Mouse (Mus musculus) C2C12 (cell line): ENCODE results near the gene Dock4. TPM values are rescaled to one million over a fixed set of nuclear protein-coding genes. Genes with fewer than 3 reads are reported as not detected.

Experiments
- H3K27me3 ChIP-seq: one replicate; pipeline ENCODE4 v1.6.1; 2011; ENCODE audit not compliant: control insufficient read depth, insufficient read depth, insufficient read length
- H3K36me3 ChIP-seq: one replicate; pipeline ENCODE4 v1.6.1; 2011; ENCODE audit not compliant: control insufficient read depth, insufficient read depth
- H3K4me3 ChIP-seq: one replicate; pipeline ENCODE4 v1.5.1; 2011; ENCODE audit warnings: mild to moderate bottlenecking, control low read depth; ENCODE audit not compliant: poor library complexity, insufficient read depth, severe bottlenecking
- H3K79me2 ChIP-seq: one replicate; pipeline ENCODE4 v1.6.1; 2011; ENCODE audit not compliant: control insufficient read depth, insufficient read depth
- H3K79me3 ChIP-seq: one replicate; pipeline ENCODE4 v1.6.1; 2011; ENCODE audit warnings: low read depth, control low read depth
- H3ac ChIP-seq: one replicate; pipeline ENCODE3; 2011; ENCODE audit warnings: low read depth; ENCODE audit not compliant: control insufficient read depth, insufficient read length
- CEBPB ChIP-seq: IDR thresholded peaks from one replicate; pipeline ENCODE4 v1.6.1; 2011; ENCODE audit warnings: low read depth, mild to moderate bottlenecking, control low read depth, moderate library complexity
- CTCF ChIP-seq: IDR thresholded peaks from one replicate; pipeline ENCODE4 v1.5.1; 2011; ENCODE audit not compliant: control insufficient read depth, insufficient read depth, insufficient read length
- FOSL1 ChIP-seq: IDR thresholded peaks from one replicate; pipeline ENCODE4 v1.8.0; 2011; ENCODE audit warnings: mild to moderate bottlenecking, low read length; ENCODE audit not compliant: poor library complexity, insufficient read depth, severe bottlenecking
- MAX ChIP-seq: IDR thresholded peaks from one replicate; pipeline ENCODE4 v1.6.1; 2011; ENCODE audit warnings: mild to moderate bottlenecking, control low read depth
- MYOD1 ChIP-seq: IDR thresholded peaks from one replicate; pipeline ENCODE4 v1.6.1; 2011; ENCODE audit warnings: low read depth; ENCODE audit not compliant: control insufficient read depth, insufficient read length
- MYOG ChIP-seq: IDR thresholded peaks from one replicate; pipeline ENCODE4 v1.6.1; 2011; ENCODE audit not compliant: control insufficient read depth, insufficient read length; ENCODE audit errors: extremely low read depth
- USF1 ChIP-seq: IDR thresholded peaks from one replicate; pipeline ENCODE4 v1.6.1; 2011; ENCODE audit warnings: low read depth, mild to moderate bottlenecking, control low read depth, moderate library complexity
- polyA plus RNA-seq: library from polyadenylated mRNA; unstranded; fragments of >200 nt; fragmentation: generic; extraction: Trizol; gene quantifications from one replicate; pipeline ENCODE4 v1.2.1, GENCODE M21; 2012; ENCODE audit warnings: missing spikeins

The Dock4 gene
- polyA plus RNA-seq, 1 experiment, result 0.80 TPM

GRCm38 (mm10) chr12:40514021-40514420 lies 68.3 kb downstream of the Dock4 start:
- Histone ChIP-seq H3K4me3 (no peak overlapping the region), H3ac (no peak overlapping the region), H3K27me3 (no peaks in the 10 kb centered on the region), H3K36me3 (no peaks in the 10 kb centered on the region), H3K79me3 (no peaks in the 10 kb centered on the region), H3K79me2 (no peaks in the 10 kb centered on the region)
- TF ChIP-seq MYOG, result no peak
- TF ChIP-seq CTCF, result no peak
- no peak for TF ChIP-seq CEBPB
- TF ChIP-seq MYOD1, result no peak
- TF ChIP-seq USF1, result no peak
- no peak for TF ChIP-seq MAX
- no peak for TF ChIP-seq FOSL1

DNA sequence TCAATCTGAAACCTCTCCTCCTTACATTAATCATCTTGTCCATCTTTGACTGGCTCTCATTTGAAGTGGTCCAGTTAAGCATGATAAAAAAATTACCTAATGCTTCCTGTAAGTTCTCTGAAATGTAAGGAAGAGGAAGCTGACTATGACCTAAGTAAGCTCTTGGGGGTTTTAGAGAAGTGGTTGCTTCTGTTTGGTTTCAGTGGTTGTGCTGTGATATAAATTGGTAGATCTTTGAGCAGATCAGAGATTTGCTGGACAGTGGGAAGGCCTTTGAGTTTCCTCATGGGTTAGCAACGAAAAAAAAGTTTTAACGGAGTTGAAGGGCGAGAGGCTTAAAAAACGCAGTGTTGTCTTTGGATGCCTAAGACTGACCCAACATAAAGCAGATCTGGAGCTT lies 76.7 kb downstream of the Dock4 start:
- Histone ChIP-seq H3K27me3 (no peaks in the 10 kb centered on the region), H3K36me3 (no peaks in the 10 kb centered on the region), H3K79me2 (no peaks in the 10 kb centered on the region), H3K4me3 (no peak overlapping the region), H3ac (no peak overlapping the region), H3K79me3 (no peaks in the 10 kb centered on the region)
- no peak for TF ChIP-seq MYOG
- TF ChIP-seq CEBPB, result no peak
- no peak for TF ChIP-seq USF1
- no peak for TF ChIP-seq MAX
- no peak for TF ChIP-seq CTCF
- TF ChIP-seq MYOD1, result no peak

- no peaks in the 10 kb centered on the region for H3K36me3 ChIP-seq
- no peak overlapping the region for H3K4me3 ChIP-seq
- TF ChIP-seq MYOG, result no peak
- TF ChIP-seq MYOD1, result no peak
- no peak for TF ChIP-seq FOSL1
- no peak for TF ChIP-seq CEBPB
- no peak for TF ChIP-seq USF1
- no peak for TF ChIP-seq MAX
- TF ChIP-seq CTCF, result no peak
- no peak overlapping the region for H3ac ChIP-seq
- no peaks in the 10 kb centered on the region for H3K79me2 ChIP-seq
- no peaks in the 10 kb centered on the region for H3K79me3 ChIP-seq
- no peaks in the 10 kb centered on the region for H3K27me3 ChIP-seq
Observed at GRCm38 (mm10) chr12:40523020-40523419, 77.3 kb downstream of the Dock4 start.

DNA sequence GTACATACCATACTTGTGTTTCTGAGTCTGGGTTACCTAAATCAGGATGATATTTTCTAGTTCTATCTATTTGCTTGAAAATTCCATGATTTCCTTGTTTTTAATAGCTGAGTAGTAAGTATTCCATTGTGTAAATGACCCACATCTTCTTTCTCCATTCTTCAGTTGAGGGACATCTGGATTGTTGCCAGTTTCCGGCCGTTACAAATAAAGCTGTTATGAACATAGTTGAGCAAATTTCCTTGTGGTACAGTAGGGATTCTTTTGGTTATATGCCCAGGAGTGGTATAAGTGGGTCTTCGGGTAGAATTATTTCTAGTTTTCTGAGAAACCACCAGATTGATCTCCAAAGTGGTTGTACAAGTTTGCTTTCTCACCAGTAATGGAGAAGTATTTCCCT lies 79.3 kb downstream of the Dock4 start:
- Histone ChIP-seq H3ac (no peak overlapping the region), H3K79me3 (no peaks in the 10 kb centered on the region), H3K4me3 (no peak overlapping the region), H3K36me3 (no peaks in the 10 kb centered on the region), H3K79me2 (no peaks in the 10 kb centered on the region), H3K27me3 (no peaks in the 10 kb centered on the region)
- no peak for TF ChIP-seq FOSL1
- TF ChIP-seq MYOD1, result no peak
- no peak for TF ChIP-seq MYOG
- no peak for TF ChIP-seq CTCF

DNA sequence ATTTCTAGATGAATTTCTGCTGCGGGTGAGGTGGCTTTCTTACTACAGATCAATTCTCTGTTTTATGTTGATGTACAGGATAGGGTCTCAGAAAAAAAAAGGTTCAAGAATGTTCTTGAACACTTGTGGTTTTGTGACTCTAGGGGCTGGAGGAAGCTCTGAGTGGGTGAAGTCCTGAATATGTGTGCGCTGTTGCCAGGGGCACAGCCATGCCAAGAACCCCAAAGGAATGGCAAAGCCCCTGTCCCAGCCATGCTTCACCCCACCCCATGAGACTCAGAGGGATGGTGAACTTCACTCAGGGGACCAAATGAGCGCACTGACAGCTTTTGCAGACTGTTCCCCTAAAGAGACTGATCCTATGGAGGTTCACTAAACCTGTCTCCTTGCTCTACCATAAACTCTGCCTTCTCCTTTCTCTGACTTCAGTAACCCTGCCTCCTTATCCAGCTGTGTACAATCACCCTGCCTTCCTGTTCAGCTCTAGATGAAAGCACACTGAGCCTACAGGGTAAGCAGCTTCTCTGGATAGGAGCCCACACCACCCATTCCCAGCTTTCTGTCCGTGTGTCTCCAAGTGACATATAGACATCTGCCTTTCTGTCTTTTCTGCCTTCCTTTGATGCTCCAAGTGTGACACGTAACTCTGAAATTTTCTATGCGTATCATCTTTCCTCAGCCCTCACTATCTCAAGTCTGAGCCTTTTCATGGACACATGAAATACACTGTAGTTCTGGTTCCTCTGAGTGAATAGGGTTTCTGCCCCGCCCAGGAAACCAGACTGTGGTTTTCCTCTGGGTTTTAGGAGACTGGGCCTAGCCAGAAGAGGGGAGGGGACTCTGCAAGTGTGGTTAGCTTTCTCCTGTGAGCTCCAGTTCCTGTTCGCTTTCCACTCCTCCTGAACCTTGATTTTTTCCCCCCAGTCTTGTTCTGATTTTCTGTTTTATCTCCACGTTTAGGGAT lies 90.2 kb downstream of the Dock4 start:
- TF ChIP-seq MAX (no peak), USF1 (no peak), CEBPB (no peak), MYOD1 (no peak), CTCF (no peak), FOSL1 (no peak), MYOG (no peak)

More for the DNA sequence above, 90.2 kb downstream of the Dock4 start:
- Histone ChIP-seq H3ac (no peak overlapping the region), H3K36me3 (no peaks in the 10 kb centered on the region), H3K4me3 (no peak overlapping the region), H3K27me3 (no peaks in the 10 kb centered on the region), H3K79me2 (no peaks in the 10 kb centered on the region), H3K79me3 (no peaks in the 10 kb centered on the region)
